Mouse (Mus musculus) cerebellum, postnatal 36 days (tissue): Measurements from ENCODE around the gene Tll1.

Experiments used
- DNase-seq, 2 experiments: peaks; one replicate each; pipeline ENCODE4 v3.0.0; 2021 to 2022; ENCODE audit warnings: mixed read lengths in 2 of 2

The Tll1 gene

GRCm38 (mm10) chr8:64206024-64206385 is at the start of gene Tll1:
Tll1 (minus strand) TSS chr8:64206271.
- DNase-seq = peak; percentile 47 to 68

DNA sequence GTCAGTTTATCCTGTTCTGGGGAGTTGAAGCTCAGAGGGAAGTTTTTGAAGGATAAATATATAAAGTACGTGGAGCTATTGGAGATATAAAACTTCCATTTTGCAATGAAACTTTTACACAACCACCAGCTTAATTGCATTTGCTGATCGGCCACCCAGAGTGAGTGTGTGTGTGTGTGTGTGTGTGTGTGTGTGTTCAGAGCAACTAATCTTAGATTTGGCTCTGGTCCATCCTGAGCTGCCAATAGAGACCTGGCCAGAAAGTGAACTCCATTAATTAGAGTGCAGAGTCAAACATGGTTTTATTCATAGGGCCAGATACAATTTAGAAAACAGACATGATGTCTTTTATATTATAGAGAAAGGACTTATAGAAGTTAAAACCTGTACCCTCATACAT is 32.6 kb upstream of the Tll1 start:
- no peak for DNase-seq

DNA sequence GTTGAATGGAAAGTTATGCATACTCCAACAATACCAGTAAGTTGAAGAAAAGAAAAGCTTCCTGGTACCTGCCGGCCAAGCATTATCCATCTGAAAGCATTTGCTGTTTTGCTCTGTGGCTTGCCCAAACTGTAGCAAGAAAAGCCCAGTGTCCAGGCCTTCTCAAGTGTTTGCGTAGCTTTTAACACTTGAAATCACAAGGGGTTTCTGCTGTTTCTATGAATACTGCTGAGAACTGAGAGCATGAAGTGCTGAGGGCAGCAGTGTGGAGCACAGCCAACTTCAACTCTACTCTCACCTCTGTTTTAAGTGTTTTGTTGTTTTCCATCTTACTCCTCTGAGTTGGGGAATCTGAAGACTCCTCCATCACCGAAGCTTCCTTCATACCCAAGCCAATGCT is 15.5 kb upstream of the Tll1 start:
- DNase-seq = no peak

DNA sequence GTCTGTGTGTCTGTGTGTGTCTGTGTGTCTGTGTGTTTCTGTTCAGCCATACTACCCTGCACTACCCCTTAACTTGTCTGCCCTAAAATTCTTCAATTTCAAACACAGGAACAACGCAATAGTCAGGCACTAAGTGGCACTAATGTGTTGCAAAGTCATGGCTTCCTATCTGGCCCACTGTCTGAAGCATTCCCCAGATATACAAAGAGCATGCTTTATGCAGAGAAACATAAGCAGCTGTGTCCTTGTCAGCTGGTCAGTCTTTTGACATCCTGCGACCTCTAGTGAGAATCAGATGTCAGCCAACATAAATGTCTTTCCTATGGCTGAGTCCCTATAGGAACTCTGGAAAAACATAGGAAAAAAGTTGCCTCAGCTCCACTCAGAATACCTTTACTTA is 11.6 kb upstream of the Tll1 start:
- DNase-seq = no peak

DNA sequence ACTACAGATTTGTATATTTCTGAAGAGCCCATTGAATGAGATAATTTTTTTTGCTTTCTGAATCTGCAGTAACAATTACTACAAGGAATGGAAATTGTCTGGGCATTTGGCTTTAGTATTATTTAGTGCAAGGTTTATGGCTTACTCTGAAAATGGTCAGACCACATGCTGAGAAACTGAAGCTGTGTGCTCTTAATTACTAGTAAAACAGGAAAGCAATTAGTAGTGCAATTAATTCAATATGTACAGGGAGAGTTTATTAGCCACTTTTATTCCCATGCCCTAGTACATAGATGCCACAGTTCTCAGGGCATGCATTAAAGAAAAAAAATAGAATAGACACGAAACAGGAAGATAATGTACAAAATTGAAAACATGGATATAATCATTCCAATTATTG is 10.2 kb upstream of the Tll1 start:
- DNase-seq = no peak

DNA sequence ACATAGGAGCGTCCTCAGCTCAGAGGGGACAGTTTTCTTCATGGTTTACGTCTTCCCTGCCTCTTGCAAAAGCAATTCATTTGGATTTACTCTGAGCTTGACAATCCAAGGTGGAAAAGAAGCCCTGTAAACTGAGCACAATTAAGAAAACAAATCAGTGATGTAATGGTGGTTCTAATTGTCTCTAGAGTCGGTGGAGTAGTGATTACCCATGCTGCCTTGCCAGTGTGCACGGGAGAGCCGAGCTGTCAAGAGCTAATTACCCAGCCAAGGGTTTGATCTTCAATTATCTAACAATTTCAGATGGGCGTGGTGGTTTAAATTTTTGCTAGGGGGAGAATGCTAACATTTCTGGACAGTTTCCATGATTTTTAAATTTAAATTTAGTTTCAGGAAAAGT is 9.3 kb upstream of the Tll1 start:
- no peak for DNase-seq

DNA sequence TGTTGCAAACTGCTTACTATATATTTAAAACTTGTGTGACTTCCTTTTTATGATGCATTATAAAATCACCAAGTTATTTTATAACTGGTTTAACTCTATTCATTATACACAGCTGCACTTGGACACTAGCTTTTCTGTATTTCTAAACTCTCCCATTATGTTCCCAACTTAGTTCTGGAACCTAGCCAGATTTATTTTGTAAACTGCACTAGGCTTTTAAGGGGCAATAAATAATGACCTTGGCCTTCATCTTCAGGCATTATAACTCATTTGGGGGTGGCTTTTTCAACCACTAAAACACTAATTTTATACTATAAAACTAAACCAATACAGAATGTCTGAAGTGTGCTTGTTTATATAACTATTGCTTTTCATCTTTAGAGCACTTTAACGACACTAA is 8.8 kb upstream of the Tll1 start:
- DNase-seq = no peak

DNA sequence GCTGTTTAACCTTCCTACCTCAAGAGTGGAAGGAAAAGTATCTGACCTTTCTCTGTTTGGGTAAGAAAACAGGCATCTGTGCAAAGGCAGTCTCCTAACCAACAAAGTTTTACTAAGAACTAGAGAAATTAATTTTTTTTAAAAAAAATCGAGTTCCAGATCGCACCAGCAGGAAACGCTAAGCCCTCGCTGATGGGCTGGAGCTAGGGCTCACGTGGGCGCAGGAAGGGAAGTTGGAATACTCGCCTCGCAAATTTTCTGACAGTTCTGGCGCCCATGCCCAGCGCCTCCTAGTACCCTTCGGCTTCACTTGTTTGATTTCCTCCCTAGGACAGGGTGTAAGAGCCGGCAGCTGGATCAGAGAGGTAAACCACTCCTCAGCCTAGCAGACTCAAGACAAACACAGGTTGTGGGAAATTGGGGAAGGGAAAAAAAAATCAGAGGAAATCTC is 365 bp upstream of the Tll1 start:
- peak; percentile 62 for DNase-seq

DNA sequence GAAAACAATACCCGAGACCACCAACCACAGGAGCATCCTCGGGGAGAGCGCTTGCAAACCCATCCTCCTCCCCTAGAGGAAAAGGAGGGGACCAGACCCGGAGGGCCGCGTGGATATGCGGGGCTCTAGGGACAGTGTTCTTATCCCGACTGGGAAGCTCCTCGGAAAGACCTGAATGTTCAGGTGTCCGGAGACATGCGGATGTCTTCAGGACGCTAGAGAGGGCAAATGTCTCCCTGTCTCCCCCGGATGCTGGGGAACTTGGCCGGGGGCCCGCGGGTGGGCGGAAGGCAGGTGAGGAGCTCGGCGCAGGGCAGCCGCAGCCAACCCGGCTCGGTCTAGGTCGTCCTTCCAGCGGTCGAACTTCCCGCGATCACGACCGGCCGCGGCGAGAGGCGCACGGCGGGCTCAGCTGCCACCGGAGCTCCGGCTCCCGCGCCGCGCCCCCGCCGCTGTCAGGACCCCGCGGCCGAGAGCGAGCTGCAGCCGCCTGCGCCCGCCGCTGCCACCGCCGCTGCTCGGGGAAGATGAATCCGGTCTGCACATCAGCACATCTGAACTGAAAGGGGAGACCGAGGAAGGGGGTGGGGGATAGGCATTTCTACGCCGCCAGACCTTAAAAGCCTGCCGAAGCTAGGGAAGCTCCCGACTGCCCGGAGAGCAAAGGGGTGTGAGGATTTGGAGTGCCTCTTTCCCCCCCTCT is 599 bp downstream of the Tll1 start:
- DNase-seq = peak; percentile 72 to 80

GRCm38 (mm10) chr8:64204801-64205311 is 1.2 kb downstream of the Tll1 start:
- peak; percentile 58 to 59 for DNase-seq

- peak; percentile 83 to 88 for DNase-seq
Measured at GRCm38 (mm10) chr8:64204167-64204566, 1.9 kb downstream of the Tll1 start.

- no peak for DNase-seq
Measured at GRCm38 (mm10) chr8:64198326-64198725, 7.7 kb downstream of the Tll1 start.

DNA sequence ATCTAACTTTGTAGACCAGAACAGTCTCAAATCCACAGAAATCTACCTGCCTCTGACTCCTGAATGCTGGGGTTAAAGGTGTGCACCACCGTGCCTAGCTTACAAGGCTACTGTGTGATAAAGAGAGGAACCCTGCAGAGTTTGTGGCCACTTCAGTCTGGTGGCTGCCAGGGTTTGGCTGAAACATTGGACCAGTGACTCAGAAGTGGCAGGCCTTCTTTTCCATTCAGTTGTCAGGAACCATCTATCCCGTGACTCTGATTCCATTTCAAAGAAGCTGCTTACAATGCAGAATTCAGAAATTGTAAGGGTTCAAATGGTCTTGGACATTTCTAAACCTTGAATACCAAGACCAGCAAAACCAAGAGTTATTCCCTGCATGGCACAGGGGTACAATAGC is 12.7 kb downstream of the Tll1 start:
- DNase-seq = peak in 1 of 2 experiments; percentile 18

DNA sequence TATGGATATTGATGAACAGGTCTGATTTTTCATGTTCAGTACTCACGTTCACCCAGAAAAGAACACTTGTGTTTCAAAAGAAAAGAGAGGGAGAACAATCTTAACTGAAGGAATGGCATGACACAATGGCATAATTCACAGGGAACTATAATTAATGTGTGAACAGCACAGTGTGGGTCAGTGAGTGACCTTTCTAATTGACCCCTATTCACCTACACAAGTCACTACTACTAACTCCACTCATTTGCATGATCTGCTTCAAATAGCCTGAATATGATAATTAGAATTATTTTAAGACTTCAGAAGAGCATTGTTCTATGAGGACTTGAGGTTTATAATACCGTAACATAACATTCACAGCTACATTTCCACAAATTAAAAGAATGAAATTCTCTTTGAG is 18.2 kb downstream of the Tll1 start:
- DNase-seq = no peak

- DNase-seq = no peak
Measured at GRCm38 (mm10) chr8:64176931-64177330, 29.1 kb downstream of the Tll1 start.

DNA sequence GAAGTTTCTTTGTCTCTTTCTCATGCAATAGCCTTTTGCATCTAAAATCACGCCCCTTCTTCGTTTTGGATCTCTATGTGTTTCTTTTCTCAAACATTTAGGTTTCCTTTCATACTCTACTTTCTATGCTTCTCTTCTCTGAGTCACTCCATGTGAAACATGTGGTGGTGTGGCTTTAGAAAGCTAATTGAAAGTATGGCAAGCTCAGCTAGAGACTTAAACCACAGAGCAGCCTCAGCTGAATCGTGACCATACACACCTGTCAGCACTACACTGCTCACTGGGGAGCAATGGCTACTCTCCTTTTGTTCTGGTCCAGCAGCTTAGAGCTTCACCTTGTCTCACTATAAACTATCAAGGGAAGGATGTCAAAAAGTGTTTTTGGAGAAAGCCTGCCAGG is 31.2 kb downstream of the Tll1 start:
- no peak for DNase-seq

GRCm38 (mm10) chr8:64173759-64174158 is 32.3 kb downstream of the Tll1 start:
- peak in 1 of 2 experiments; percentile 22 for DNase-seq

DNA sequence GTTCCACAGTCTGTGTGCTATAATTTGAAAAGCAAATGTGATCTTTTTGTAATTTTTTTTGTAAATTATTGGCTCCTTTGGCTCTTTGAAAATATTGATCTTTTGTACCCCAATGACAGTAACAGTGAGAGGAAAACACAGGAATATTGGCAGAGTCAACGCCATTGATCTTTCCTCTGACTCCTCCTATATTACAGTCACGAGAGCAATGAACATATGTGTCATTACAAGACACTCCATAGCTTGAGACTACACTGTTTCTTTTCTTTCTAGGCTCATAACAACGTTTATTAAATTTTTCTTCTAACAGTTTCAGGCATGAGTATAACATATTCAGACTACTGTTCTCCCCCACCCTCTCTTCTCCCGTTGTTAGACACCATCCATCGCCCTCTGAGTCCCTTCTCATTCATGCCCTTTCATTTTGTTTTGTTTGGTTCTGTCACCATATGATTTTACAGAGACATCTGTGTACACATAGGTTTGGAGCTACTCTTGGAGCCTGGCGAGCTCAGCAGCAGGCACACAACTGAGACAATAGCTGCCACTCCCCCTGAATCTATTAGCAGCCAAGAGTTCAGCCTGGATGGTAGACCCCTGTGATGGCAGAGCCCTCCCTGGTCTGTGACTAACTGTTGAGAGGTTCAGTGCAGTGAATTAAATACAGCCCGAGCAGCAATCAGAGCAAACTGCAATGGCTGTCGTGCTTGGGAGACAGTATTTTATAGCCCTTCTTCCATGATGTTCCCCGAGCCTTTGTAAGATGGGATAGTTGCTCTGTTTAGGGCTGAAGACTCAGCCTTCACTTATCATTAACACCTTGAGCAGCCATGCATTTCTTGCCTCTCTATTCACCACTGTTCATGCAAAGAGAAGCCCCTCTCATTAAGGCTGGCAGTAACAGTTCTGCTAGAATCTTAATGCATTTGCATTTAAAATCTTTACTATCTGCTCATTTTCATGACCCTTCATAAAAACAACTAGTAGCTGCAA is 52.9 kb downstream of the Tll1 start:
- peak in 1 of 2 experiments; percentile 12 for DNase-seq

- DNase-seq = peak; percentile 90 to 92
Measured at GRCm38 (mm10) chr8:64152216-64152804, 53.8 kb downstream of the Tll1 start.

DNA sequence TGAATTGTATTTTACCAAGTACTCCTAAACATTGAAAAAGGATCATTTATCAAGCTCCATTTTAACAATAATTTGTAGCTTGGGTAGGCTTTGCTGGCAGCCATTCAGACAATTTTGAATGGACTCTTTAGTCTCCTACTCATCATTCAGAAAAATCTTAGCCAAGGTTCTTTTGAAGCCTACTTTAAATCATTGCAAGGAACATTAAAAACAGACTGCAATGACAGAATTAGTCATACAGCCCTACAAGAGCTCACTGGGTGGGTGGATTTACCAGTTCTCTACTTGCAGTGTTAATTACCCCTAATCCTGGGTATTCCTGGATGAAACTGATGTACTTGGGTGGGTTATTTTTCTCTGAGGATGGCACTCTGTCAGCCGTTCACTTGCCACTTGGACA is 69.5 kb downstream of the Tll1 start:
- no peak for DNase-seq

GRCm38 (mm10) chr8:64107190-64107589 is 98.9 kb downstream of the Tll1 start:
- peak; percentile 34 to 38 for DNase-seq

DNA sequence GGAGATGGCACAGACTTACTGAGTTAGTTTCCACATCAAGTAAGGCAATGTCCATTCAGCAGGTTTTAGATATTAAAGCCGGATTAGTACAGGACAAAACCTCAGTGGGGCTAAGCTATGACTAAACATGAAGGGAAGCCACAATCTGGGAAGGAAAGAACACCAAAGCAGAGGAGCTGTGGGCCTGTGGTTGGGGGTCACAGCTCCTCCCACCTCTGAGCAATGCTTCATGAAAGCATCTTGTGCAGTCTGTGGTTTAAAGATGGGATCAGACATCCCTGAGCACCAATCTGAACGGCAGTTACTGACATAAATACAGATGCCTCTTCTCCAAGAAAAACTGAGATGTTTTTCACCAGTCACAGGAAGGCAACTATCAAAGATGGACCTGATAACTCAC is 132.7 kb downstream of the Tll1 start:
- DNase-seq = no peak

DNA sequence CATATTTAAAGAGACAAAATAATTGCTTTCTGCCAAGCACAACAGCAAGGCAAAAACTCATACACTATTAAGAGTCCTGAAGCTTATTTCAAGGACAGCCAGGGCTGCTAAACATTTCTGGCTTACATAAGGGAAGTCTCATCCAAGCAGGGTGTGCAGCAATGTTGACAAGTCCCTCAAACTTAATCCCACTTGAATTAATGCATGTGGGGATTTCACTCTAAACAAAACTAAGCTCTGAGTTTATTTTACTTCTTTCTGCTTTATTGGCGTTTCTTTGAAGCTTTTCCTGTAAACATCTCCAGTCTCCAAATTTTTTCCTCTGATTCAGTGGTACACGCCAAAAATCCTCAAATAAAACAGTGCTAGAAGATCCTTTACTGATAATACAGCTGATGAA is 146.2 kb downstream of the Tll1 start:
- no peak for DNase-seq
